ENCODE assay signal across 35 mouse cellular contexts in genomic region chr16:63311676-63312075, GRCm38 (mm10).
"Had no signal": no experiment of that assay in that cellular context is flagged by ENCODE, and none has a peak within 500 bp of the region (broad histone marks: within the 10 kb centered on the region; RNA-seq: fewer than 3 reads in every experiment).

No protein-coding gene starts in this region.

- H3K27me3 ChIP-seq: heart, embryonic 12.5 days; heart, embryonic 13.5 days; heart, embryonic 15.5 days; hindbrain, embryonic 12.5 days; hindbrain, embryonic 13.5 days; hindbrain, embryonic 15.5 days; intestine, embryonic 15.5 days; kidney, embryonic 15.5 days had no signal

- H3K36me3 ChIP-seq: heart, embryonic 10.5 days; heart, embryonic 12.5 days; heart, embryonic 13.5 days; heart, embryonic 15.5 days; hindbrain, embryonic 12.5 days; hindbrain, embryonic 13.5 days; hindbrain, embryonic 15.5 days; intestine, embryonic 15.5 days; kidney, embryonic 15.5 days had no signal

- H3K4me1 ChIP-seq: heart, embryonic 10.5 days; heart, embryonic 12.5 days; heart, embryonic 13.5 days; heart, embryonic 15.5 days; hindbrain, embryonic 12.5 days; hindbrain, embryonic 13.5 days; hindbrain, embryonic 15.5 days; intestine, embryonic 15.5 days; kidney, embryonic 15.5 days had no signal

- ATAC-seq: hindbrain, embryonic 16.5 days; hindbrain, postnatal 0 days; inflammation-experienced regulatory T-cells, adult 6 months; intestine, embryonic 15.5 days; intestine, embryonic 16.5 days; intestine, postnatal 0 days had no signal

- H3K9ac ChIP-seq: heart, embryonic 12.5 days; heart, embryonic 13.5 days; heart, embryonic 15.5 days; hindbrain, embryonic 12.5 days; hindbrain, embryonic 13.5 days; hindbrain, embryonic 14.5 days; hindbrain, embryonic 15.5 days; intestine, embryonic 15.5 days; kidney, embryonic 15.5 days had no signal

- H3K4me3 ChIP-seq: heart, embryonic 10.5 days; heart, embryonic 12.5 days; heart, embryonic 13.5 days; heart, embryonic 15.5 days; hindbrain, embryonic 12.5 days; hindbrain, embryonic 13.5 days; hindbrain, embryonic 15.5 days; intestine, embryonic 15.5 days; kidney, embryonic 15.5 days; layer of hippocampus, adult 2 months; left cerebral cortex, adult 2 months had no signal

- H3K9me3 ChIP-seq: heart, embryonic 10.5 days; heart, embryonic 13.5 days; heart, embryonic 15.5 days; hindbrain, embryonic 12.5 days; hindbrain, embryonic 13.5 days; hindbrain, embryonic 15.5 days; intestine, embryonic 15.5 days; kidney, embryonic 15.5 days had no signal

- DNase-seq: heart, postnatal 10 days; heart, postnatal 14 days; heart, postnatal 36 days; heart, postnatal 4 days; kidney, adult 11 months; kidney, adult 18-20 months; kidney, adult 2 months; kidney, adult 8-10 months; kidney, adult 9 months; kidney, postnatal 10 days; kidney, postnatal 14 days; kidney, postnatal 25 days; kidney, postnatal 36 days; kidney, postnatal 4 days; layer of hippocampus, adult 9-11 months; layer of hippocampus, postnatal 36 days had no signal

- H3K4me2 ChIP-seq: heart, embryonic 11.5 days; heart, embryonic 12.5 days; heart, embryonic 13.5 days; heart, embryonic 15.5 days; hindbrain, embryonic 12.5 days; hindbrain, embryonic 13.5 days; hindbrain, embryonic 14.5 days; hindbrain, embryonic 15.5 days; intestine, embryonic 15.5 days; kidney, embryonic 15.5 days had no signal

- H3K27ac ChIP-seq: heart, embryonic 10.5 days; heart, embryonic 13.5 days; heart, embryonic 15.5 days; hindbrain, embryonic 12.5 days; hindbrain, embryonic 13.5 days; hindbrain, embryonic 14.5 days; hindbrain, embryonic 15.5 days; hindbrain, postnatal 0 days; intestine, embryonic 15.5 days; kidney, embryonic 15.5 days; kidney, postnatal 0 days; layer of hippocampus, adult 2 months; left cerebral cortex, adult 2 months had no signal
